Mouse (Mus musculus): ENCODE data around the gene Olfr195.
"Not testable (repeated sequence)": the region's sequence is repeated elsewhere in the genome, so short reads cannot be mapped to it uniquely, and the experiment has no call there.

Gene Olfr195

DNA sequence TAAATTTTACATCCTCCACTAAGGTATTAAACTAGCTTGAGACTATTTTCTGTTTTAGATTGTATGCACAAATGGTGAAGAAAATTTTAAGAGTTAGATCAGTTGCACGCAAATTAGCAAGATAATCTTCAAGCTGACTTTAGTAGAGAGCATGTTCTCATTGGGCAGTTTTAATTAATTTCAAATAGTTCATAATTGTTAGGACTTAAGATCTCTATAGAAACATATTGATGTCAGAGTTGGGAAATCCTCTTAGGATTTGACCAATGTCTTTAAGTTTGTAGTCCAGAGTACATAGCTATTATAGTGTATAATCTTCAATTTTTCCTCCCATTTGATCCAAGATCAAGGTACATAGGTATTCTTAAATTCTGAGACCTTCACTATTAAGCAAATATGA lies at the start of gene Olfr195:
Gene Olfr195, plus strand, starts transcription at position 301 of the 400 bp plus-strand sequence.
- DNase-seq (ENCODE audit: extremely low spot score, low read depth, low spot score) = no peak

DNA sequence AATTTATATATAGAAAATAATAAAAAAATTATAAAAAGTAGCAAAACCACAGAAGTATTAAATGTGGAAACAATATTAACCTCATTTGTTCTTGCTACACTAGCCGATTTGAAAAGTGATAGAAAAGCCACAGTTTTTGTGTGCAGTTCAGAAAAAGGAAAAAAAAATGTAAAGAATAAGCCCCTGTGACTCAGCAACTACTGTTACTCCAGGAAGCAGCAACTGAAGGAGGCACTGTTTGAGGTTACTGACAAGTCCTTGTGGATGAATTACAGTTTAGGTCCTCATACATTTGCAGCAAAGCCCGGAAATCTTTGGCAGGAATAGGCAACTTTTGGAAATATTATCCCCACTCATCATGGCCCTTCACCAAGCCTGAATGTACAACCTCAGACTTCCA lies 41.5 kb upstream of the Olfr195 start:
- no peak for DNase-seq (ENCODE audit: extremely low spot score, low read depth, low spot score)

DNA sequence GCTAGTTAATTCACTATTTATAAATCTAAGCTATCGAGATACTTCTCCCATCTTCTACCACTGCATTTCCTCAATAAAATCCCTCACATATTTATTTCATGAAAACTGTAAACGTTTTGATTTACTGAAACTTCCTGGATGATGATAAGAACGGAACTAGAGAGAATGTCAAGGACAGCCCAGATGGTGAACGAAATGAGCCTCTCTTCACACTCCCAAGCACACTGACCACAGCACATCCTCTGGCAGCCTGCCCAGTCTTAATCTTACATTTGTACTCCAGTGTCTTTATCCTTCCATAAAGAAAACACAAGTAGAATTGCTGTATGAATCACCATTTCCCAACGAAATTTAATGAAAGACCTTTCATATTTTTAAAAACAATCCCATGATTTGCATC lies 38.3 kb upstream of the Olfr195 start:
- not testable (repeated sequence) for DNase-seq (ENCODE audit: extremely low spot score, low read depth, low spot score)

DNA sequence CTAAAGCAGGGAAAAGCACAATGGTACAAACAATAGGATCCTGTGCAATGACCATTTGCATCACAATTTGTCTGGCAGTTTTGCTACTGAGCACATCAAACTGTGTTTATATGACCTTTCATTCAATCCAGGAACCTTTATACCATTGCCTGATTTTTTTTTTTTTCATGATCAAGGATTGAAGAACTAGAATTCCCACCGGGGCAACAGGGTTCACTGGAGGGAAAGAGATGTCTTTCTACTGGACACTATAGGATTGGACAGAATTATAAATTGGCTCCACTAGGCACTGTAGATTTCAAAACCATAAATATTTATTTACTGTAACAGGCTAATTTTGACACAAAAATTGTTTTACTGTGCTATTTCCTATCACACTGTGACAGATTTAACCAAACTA lies 35.1 kb upstream of the Olfr195 start, which contains the start of gene Olfr193:
Gene Olfr193, minus strand, starts transcription at position 101 of the 400 bp plus-strand sequence.
- no peak for DNase-seq (ENCODE audit: extremely low spot score, low read depth, low spot score)

DNA sequence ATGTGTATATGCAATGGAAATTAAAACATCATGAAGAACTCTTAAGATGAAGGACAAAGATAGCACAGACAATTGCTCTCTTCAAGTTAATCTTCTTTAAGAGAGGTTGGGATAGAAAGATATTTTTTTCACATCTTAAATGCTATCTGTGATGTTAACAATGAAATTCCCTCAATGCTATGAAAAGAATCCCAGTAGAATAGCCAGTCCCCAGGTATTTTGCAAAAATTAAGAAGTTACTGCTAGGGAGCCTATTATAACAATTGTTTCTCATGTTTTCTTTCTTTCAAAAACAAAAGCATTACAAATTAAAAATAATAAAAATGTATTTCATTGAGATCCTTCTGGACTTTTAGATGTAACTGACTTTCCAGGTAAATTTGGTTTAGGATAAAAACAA lies 25.9 kb upstream of the Olfr195 start, which contains the start of gene Olfr194:
Gene Olfr194, minus strand, starts transcription at position 101 of the 400 bp plus-strand sequence.
- no peak for DNase-seq (ENCODE audit: extremely low spot score, low read depth, low spot score)

DNA sequence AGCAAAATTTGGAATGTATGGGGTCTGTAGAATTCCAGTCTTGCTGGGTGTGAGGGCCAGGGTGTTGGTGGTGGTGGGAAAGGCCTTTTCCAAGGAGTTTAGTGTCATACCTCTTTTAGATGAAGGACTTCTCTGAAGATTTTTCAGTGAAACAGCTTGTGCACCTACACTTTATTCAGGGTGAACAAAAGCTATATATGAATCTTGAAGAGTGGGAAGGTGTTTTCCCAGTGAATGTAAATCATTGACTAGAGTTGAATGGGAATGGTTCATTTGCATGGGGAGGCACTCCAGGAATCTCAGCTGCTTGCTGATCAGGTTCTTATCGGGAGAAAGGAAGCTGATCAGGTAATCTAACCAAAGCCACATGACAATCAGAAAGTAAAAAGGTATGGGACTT lies 16.1 kb upstream of the Olfr195 start:
- DNase-seq (ENCODE audit: extremely low spot score, low read depth, low spot score) = no peak

DNA sequence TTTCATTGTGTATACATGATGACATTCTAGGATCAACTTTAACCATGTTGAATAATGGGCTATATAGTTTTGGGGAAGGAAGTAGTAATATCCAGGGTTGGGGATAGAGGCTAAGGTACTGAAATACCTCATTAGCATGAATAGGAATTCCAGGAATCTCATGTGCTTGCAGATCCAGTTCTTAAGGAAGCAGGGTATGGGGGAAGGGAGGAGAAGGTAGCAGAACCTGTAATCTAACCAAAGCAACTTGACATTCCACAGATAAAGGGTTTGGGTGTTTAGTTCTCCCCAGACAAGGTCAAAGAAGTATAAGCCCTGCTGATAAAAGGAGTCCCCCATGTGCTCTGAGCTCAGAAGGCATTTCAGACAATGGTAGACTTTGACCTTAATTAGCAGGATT lies 5.7 kb upstream of the Olfr195 start:
- no peak for DNase-seq (ENCODE audit: extremely low spot score, low read depth, low spot score)

DNA sequence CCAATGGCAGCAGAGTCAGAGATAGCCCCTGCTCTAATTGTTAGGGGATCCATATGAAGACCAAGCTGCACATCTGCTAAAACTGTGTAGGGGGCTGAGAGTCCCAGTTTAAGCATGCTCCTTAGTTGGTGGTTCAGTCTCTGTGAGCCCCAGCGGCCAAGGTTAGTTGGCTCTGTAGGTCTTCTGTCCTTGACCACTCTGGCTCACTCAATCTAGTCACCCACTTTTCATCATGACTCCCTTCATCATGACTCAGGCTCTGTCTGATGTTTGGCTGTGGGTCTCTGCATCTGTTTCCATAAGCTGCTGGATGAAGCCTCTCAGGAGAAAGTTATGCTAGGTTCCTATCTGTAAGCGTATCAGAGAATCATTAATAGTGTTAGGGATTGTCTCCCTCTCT lies 5.2 kb downstream of the Olfr195 start:
- no peak for DNase-seq (ENCODE audit: extremely low spot score, low read depth, low spot score)

DNA sequence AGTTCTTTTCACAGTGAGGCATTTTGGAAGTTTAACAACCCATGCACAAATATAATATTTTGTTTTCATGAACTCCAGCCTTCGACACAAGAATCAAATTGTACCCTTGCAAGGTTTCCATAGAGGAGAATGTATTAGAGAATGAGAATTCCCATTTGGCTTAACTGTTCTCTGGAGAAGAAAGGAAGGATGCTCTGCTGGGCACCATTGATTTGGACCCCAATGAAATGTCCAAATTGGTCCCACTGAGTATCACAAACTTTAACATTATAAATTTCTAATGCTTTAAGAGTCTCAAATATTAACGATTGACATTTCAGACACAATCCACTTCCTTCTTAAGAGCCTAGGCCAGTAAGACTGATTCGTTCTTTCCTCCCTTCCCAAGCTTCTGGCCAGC lies 23.5 kb downstream of the Olfr195 start, which contains the start of gene Olfr196:
Gene Olfr196, minus strand, starts transcription at position 101 of the 400 bp plus-strand sequence.
- DNase-seq (ENCODE audit: extremely low spot score, low read depth, low spot score) = no peak

Measured in hindlimb bud, embryonic 11.5 days (tissue).